Mouse (Mus musculus): Measurements from ENCODE around the gene Uspl1. TPM values are rescaled to one million over a fixed set of nuclear protein-coding genes. Genes with fewer than 3 reads are reported as not detected.

Gene Uspl1
- polyA plus RNA-seq, 1 experiment from 2014 or later: 62.4 TPM

DNA sequence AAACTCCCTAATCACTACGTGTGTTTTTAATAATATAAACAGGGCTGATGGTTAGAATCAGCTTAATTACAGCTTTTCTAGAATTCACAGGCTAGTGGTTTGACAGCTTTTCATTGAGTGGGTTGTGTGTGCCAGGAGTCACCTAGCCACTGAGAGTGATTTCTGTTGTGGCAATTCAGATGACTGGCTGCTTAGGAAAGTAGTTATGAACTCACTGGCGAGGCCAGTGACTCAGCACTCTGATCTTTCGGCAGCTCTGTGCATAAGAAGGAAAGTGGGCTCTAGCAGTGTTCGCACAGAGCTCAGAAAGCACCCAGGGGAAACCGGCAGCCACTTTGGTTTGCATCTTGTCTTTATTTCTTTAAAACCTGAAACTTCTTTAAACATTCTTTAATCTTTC lies 18.8 kb downstream of the Uspl1 start:
- peaks cover 70% of the 10 kb centered on the region for H3K36me3 ChIP-seq
- H3K4me2 ChIP-seq: no peak overlapping the region
- 0 out of 2 replicates have a peak, but pooled peaks cover 7% of the 10 kb centered on the region for H3K4me1 ChIP-seq (replicated peaks)
- no peak for ATAC-seq (ENCODE audit: low read depth)
- 85% methylated on average over 5 of the region's 5 CpGs for WGBS
- no peak overlapping the region for H3K9ac ChIP-seq
- no peak overlapping the region for H3K27ac ChIP-seq (replicated peaks)
- H3K9me3 ChIP-seq: no peaks in the 10 kb centered on the region
- H3K27me3 ChIP-seq: no peaks in the 10 kb centered on the region
- H3K4me3 ChIP-seq: no peak overlapping the region

GRCm38 (mm10) chr5:149203796-149204375 lies 19.7 kb downstream of the Uspl1 start:
- ATAC-seq (ENCODE audit: low read depth): no peak
- no peak overlapping the region for H3K4me2 ChIP-seq
- WGBS: 96% methylated on average over 4 of the region's 4 CpGs
- 0 out of 2 replicates have a peak, but pooled peaks cover 7% of the 10 kb centered on the region for H3K4me1 ChIP-seq (replicated peaks)
- no peaks in the 10 kb centered on the region for H3K9me3 ChIP-seq
- H3K27me3 ChIP-seq: no peaks in the 10 kb centered on the region
- H3K4me3 ChIP-seq: no peak overlapping the region
- peaks cover 66% of the 10 kb centered on the region for H3K36me3 ChIP-seq
- H3K27ac ChIP-seq (replicated peaks): no peak overlapping the region
- no peak overlapping the region for H3K9ac ChIP-seq

DNA sequence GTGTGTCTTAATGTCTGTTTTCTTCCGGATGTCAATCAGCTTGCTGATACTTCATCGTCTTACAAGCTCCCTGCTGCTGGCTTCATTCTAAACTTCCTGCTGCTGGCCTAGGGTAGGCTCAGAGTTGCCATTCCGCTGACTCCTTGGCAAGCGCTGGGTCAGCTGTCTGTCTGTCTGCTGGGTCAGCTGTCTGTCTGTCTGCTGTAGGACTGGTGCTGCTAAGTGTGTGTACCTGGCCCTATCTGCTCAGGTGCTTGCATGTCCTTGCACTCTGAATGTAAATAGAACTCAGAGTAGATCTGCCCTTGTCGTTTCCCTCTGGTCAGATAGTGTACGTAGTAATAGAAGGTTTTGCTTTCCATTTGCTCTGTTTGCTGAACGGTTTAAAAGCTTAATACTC lies 20.7 kb downstream of the Uspl1 start:
- 91% methylated on average over 7 of the region's 7 CpGs for WGBS
- peaks cover 15% of the 10 kb centered on the region for H3K4me1 ChIP-seq (replicated peaks)
- no peak overlapping the region for H3K4me3 ChIP-seq
- no peak overlapping the region for H3K9ac ChIP-seq
- H3K36me3 ChIP-seq: peaks cover 63% of the 10 kb centered on the region
- no peak overlapping the region for H3K4me2 ChIP-seq
- ATAC-seq (ENCODE audit: low read depth): no peak
- no peaks in the 10 kb centered on the region for H3K9me3 ChIP-seq
- no peaks in the 10 kb centered on the region for H3K27me3 ChIP-seq
- no peak overlapping the region for H3K27ac ChIP-seq (replicated peaks)

GRCm38 (mm10) chr5:149205265-149205664 lies 21.1 kb downstream of the Uspl1 start:
- no peaks in the 10 kb centered on the region for H3K27me3 ChIP-seq
- ATAC-seq (ENCODE audit: low read depth): no peak
- whole genome bisulfite sequencing: 65% methylated on average over 8 of the region's 8 CpGs
- no peak overlapping the region for H3K4me3 ChIP-seq
- H3K27ac ChIP-seq (replicated peaks): no peak overlapping the region
- H3K4me1 ChIP-seq (replicated peaks): peaks cover 17% of the 10 kb centered on the region
- H3K36me3 ChIP-seq: peaks cover 66% of the 10 kb centered on the region
- H3K4me2 ChIP-seq: no peak overlapping the region
- no peaks in the 10 kb centered on the region for H3K9me3 ChIP-seq
- 0 out of 2 replicates have a peak overlapping the region, but pooled peaks have one; percentile 12 for H3K9ac ChIP-seq

GRCm38 (mm10) chr5:149206286-149206685 lies 22.1 kb downstream of the Uspl1 start:
- H3K4me2 ChIP-seq: no peak overlapping the region
- H3K36me3 ChIP-seq: peaks cover 68% of the 10 kb centered on the region
- no peak for ATAC-seq (ENCODE audit: low read depth)

DNA sequence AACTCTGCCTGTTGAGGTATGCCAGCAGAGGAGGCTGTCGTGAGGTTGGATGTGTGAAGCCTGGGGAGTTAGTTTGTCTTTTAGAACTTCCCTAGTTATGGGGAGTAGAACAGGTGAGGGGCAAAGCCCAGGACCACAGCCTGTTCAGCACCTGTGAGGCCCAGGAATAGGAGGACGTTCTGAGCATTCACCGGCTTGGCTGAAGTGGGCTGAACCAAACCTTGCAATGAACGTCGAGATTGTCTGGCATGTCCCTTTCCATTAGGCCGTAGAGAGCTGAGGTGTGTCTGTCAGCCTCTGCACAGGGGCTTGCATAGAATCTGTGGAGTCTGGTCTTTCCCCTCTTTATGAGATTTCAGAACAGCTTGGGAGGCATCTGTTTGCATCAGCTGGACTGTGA lies 23.5 kb downstream of the Uspl1 start:
- Histone ChIP-seq H3K36me3 (peaks cover 66% of the 10 kb centered on the region), H3K27me3 (no peaks in the 10 kb centered on the region), H3K27ac (replicated peaks) (no peak overlapping the region), H3K9ac (no peak overlapping the region), H3K9me3 (no peaks in the 10 kb centered on the region), H3K4me2 (no peak overlapping the region), H3K4me3 (no peak overlapping the region), H3K4me1 (replicated peaks) (peaks cover 22% of the 10 kb centered on the region)
- WGBS: 86% methylated on average over 6 of the region's 6 CpGs
- no peak for ATAC-seq (ENCODE audit: low read depth)

More at GRCm38 (mm10) chr5:149206286-149206685, 22.1 kb downstream of the Uspl1 start:
- H3K9ac ChIP-seq: no peak overlapping the region
- H3K4me1 ChIP-seq (replicated peaks): peaks cover 17% of the 10 kb centered on the region
- no peaks in the 10 kb centered on the region for H3K27me3 ChIP-seq
- WGBS: 72% methylated on average over 5 of the region's 5 CpGs
- H3K27ac ChIP-seq (replicated peaks): no peak overlapping the region
- H3K4me3 ChIP-seq: no peak overlapping the region
- no peaks in the 10 kb centered on the region for H3K9me3 ChIP-seq

GRCm38 (mm10) chr5:149208776-149209175 lies 24.6 kb downstream of the Uspl1 start:
- Histone ChIP-seq H3K36me3 (peaks cover 66% of the 10 kb centered on the region), H3K4me1 (replicated peaks) (peaks cover 22% of the 10 kb centered on the region), H3K27ac (replicated peaks) (no peak overlapping the region), H3K4me3 (no peak overlapping the region), H3K9me3 (no peaks in the 10 kb centered on the region), H3K9ac (no peak overlapping the region), H3K27me3 (no peaks in the 10 kb centered on the region), H3K4me2 (no peak overlapping the region)
- ATAC-seq (ENCODE audit: low read depth): no peak
- WGBS: 72% methylated on average over 7 of the region's 7 CpGs

DNA sequence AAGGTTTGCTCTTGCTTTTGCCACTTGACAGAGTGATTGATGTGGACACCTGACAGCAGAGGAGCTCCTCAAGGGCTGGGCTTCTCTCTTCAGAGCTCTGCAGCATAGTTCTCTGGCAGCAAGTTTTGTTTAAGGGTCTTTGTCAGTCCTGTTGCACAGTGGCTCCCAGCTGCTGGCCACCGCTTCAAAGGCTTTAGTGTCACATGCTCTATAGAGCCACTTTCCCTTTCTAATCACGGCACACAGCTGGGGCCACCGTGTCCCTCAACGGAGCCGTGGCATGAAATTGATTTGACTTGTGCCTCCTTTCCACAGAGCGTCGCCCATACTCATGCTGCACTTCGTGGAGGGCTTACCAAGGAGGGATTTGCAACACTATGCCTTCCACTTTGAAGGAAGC lies 25.2 kb downstream of the Uspl1 start:
- Histone ChIP-seq H3K9me3 (no peaks in the 10 kb centered on the region), H3K27ac (replicated peaks) (0 out of 2 replicates have a peak overlapping the region, but pooled peaks have one; percentile 9), H3K27me3 (no peaks in the 10 kb centered on the region), H3K4me3 (no peak overlapping the region), H3K4me2 (no peak overlapping the region), H3K9ac (no peak overlapping the region), H3K4me1 (replicated peaks) (peaks cover 22% of the 10 kb centered on the region), H3K36me3 (peaks cover 66% of the 10 kb centered on the region)
- ATAC-seq (ENCODE audit: low read depth): peak; percentile 72
- 22% methylated on average over 8 of the region's 8 CpGs for WGBS

GRCm38 (mm10) chr5:149211041-149211440 lies 26.9 kb downstream of the Uspl1 start:
- no peak overlapping the region for H3K4me2 ChIP-seq
- no peak for ATAC-seq (ENCODE audit: low read depth)
- WGBS: 79% methylated on average over 4 of the region's 4 CpGs

GRCm38 (mm10) chr5:149212806-149213205 lies 28.7 kb downstream of the Uspl1 start:
- 87% methylated on average over 4 of the region's 4 CpGs for WGBS
- Histone ChIP-seq H3K9me3 (no peaks in the 10 kb centered on the region), H3K4me3 (no peak overlapping the region), H3K4me1 (replicated peaks) (peaks cover 16% of the 10 kb centered on the region), H3K36me3 (peaks cover 83% of the 10 kb centered on the region), H3K27me3 (no peaks in the 10 kb centered on the region), H3K27ac (replicated peaks) (no peak overlapping the region), H3K9ac (no peak overlapping the region), H3K4me2 (no peak overlapping the region)
- no peak for ATAC-seq (ENCODE audit: low read depth)

More at GRCm38 (mm10) chr5:149211041-149211440, 26.9 kb downstream of the Uspl1 start:
- Histone ChIP-seq H3K4me1 (replicated peaks) (peaks cover 22% of the 10 kb centered on the region), H3K27me3 (no peaks in the 10 kb centered on the region), H3K9me3 (no peaks in the 10 kb centered on the region), H3K9ac (no peak overlapping the region), H3K27ac (replicated peaks) (no peak overlapping the region), H3K36me3 (peaks cover 70% of the 10 kb centered on the region), H3K4me3 (no peak overlapping the region)

DNA sequence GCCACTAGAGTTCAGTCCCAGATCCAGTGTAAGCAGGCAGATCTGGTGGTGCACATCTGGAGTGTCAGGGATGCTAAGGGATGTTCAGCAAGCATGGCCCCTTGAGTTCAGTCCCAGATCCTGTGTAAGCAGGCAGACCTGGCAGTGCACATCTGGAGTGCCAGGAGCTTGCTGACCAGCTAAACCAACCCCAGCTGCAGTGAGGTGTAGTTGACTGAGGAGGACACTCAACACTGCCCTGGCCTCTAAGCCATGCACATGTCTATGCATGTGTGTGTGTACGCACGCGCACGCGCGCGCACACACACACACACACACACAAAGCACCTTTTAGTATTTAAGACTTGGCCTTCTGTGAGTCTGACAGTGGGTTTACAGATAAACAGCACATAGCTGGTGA lies 31.4 kb downstream of the Uspl1 start:
- Histone ChIP-seq H3K9ac (no peak overlapping the region), H3K27ac (replicated peaks) (no peak overlapping the region), H3K36me3 (peaks cover 69% of the 10 kb centered on the region), H3K4me3 (no peak overlapping the region), H3K4me1 (replicated peaks) (0 out of 2 replicates have a peak, but pooled peaks cover 5% of the 10 kb centered on the region), H3K9me3 (no peaks in the 10 kb centered on the region), H3K27me3 (no peaks in the 10 kb centered on the region), H3K4me2 (no peak overlapping the region)
- WGBS: 99% methylated on average over 7 of the region's 7 CpGs
- no peak for ATAC-seq (ENCODE audit: low read depth)

- no peak for ATAC-seq (ENCODE audit: low read depth)
- Histone ChIP-seq H3K4me2 (no peak overlapping the region), H3K4me3 (no peak overlapping the region), H3K9me3 (no peaks in the 10 kb centered on the region), H3K36me3 (peaks cover 50% of the 10 kb centered on the region), H3K9ac (no peak overlapping the region), H3K4me1 (replicated peaks) (no peaks in the 10 kb centered on the region), H3K27me3 (no peaks in the 10 kb centered on the region), H3K27ac (replicated peaks) (no peak overlapping the region)
- 81% methylated on average over 6 of the region's 6 CpGs for WGBS
Measured at GRCm38 (mm10) chr5:149217524-149218357, 33.6 kb downstream of the Uspl1 start.

Measured in neural tube, embryonic 13.5 days (tissue).